Mouse (Mus musculus) cerebellum, postnatal 36 days (tissue): ENCODE results near the gene Itih3.

ENCODE experiments used
- DNase-seq, 2 experiments: peaks; one replicate each; pipeline ENCODE4 v3.0.0; 2021 to 2022; ENCODE audit warnings: mixed read lengths in 2 of 2

Gene Itih3

GRCm38 (mm10) chr14:30923375-30924105, at the start of gene Itih3:
Itih3 (minus strand) TSS chr14:30923760.
- DNase-seq: peak; percentile 3 to 14

- DNase-seq: no peak
Measured at GRCm38 (mm10) chr14:30960366-30960765, 36.8 kb upstream of the Itih3 start.

- no peak for DNase-seq
Measured at GRCm38 (mm10) chr14:30959031-30959430, 35.5 kb upstream of the Itih3 start.

DNA sequence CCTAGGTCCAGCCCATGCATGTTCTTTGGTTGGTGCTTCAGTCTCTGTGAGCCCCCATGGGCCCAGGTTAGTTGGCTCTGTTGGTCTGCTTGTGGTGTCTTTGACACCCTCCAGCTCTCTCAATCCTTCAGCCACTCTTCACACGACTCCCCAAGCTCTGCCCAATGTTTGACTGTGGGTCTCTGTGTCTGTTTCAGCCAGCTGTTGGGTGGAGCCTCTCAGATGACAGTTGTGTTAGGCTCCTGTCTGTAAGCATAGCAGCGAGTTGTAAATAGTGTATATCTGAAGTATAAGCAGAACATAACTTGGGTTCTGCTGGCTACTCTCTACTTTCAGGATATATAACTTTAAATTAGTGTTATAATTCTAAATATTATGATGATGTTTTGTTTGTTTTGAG, 35.0 kb upstream of the Itih3 start:
- DNase-seq: no peak

- DNase-seq: peak; percentile 95 to 96
Measured at GRCm38 (mm10) chr14:30951154-30951825, 27.7 kb upstream of the Itih3 start, which contains the start of gene Nek4. Nek4 (plus strand) TSS chr14:30951377.

GRCm38 (mm10) chr14:30949986-30950385, 26.4 kb upstream of the Itih3 start:
- no peak for DNase-seq

GRCm38 (mm10) chr14:30944745-30945144, 21.2 kb upstream of the Itih3 start:
- no peak for DNase-seq

GRCm38 (mm10) chr14:30943860-30944674, 20.5 kb upstream of the Itih3 start:
- DNase-seq: peak; percentile 24 to 41

GRCm38 (mm10) chr14:30943038-30943437, 19.5 kb upstream of the Itih3 start, which contains the start of gene Itih1:
Itih1 (minus strand) TSS chr14:30943289.
- no peak for DNase-seq

DNA sequence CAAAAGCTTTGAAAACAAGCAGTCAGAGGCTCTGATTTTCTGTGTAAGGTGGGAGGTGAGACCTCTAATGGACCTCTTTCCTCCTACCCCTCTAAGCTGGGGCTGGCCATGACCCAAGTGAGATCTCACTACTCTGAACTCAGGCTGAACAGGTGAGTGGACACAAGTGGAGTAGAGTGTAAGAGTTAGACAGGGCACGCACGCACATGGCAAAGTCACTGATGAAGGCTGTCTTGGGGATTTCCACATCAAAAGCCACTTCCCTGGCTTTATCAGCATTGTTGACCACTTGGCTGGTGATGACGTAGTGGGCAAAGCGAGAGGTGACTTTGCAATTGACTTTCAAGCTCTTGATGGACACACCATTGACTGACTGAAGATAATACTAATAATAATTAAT, 18.7 kb upstream of the Itih3 start:
- no peak for DNase-seq

DNA sequence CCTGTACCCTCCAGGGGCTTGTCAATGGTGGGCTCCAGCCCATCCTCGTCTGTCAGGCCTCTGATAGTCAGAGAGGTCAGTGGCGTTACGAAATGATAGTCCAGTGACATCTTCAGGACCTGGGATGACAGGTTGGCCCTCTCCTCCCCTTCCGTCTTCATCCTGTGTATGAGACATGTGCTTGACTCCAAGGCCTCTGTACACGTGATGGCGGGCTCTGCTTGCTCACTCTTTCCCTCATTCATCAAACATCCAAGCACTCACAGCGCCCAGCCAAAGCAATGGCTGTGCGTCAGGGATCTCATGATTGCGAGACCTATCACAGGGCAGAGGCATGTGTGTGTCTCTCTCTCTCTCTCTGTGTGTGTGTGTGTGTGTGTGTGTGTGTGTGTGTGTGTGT, 9.8 kb upstream of the Itih3 start:
- no peak for DNase-seq

DNA sequence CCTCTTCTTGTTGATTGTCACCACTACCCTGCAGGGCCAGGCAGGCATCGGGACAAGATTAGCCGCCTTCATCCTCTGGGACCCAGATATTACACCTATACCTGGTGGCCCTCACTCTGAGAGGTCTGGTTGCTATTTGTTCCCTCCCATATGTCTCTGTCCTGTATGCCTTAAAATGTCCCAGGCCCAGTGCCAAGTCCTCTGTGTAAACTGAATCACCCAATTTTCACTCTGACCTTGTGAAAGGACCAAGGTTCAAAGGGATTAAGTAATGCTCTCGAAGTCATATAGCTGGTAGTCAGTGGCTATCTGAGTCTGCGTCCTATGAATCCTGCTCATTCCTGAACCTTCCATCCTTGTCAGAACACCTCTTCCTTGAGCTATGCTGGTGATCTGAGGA, 6.8 kb upstream of the Itih3 start:
- DNase-seq: no peak

- no peak for DNase-seq
Measured at GRCm38 (mm10) chr14:30925492-30925891, 1.9 kb upstream of the Itih3 start.

GRCm38 (mm10) chr14:30922053-30922670, 1.4 kb downstream of the Itih3 start:
- DNase-seq: no peak

DNA sequence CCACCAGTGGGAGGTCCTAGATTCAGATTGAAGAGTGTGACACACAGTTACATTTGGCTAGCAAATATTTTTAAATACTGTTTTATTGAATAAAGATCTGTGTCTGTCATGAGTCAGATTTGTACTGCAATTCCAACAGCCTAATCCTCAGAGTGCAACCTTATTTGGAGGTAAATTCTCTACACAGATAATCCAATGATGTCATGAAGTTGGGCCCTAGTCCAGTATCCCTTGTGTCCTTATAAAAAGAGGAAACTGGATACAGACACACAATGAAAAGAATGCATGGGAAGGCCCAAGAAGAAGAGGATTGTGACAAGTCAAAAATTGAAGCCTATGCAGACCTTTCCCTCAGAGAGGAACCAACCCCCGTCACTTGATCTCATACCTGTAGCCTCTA, 7.0 kb downstream of the Itih3 start:
- no peak for DNase-seq

DNA sequence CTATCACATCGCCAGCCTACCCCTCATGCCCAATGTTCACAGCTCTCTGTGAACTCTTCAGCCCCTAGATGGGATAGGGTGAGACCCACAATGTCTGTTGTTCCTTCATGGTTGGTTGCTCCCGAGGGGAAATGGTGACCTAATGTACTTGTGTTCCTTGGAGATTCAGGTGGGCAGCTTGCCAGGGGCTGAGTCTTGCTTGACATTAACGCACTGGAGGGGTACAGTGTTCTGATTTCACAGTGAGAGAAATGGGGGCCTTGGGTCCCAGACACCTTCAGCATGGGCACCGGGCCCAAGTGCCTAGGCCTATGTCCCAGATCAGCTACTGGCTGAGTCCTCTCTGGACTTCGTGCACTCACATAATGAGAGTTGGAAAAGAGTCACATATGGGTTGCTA, 10.2 kb downstream of the Itih3 start:
- no peak for DNase-seq

DNA sequence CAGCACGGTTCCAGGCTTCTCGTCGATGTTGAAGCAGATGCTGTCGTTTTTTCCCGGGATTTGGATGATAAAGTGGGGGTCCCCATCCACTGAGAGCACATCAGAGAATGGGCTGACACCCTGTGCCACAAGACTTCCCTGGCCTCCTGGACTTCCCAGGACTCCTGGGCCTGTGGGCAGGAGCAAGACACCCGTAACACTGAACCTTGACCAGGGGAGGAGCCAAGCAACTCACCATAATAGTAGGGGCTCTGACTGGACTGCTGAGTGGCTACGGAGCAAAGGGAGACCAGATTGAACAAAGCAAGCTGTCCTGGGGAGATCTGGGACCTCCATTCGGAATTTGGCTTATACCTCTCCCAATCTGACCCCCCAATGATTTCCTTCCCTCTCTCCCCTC, 10.9 kb downstream of the Itih3 start:
- DNase-seq: no peak

GRCm38 (mm10) chr14:30911141-30911540, 12.4 kb downstream of the Itih3 start:
- DNase-seq: no peak

- no peak for DNase-seq
Measured at GRCm38 (mm10) chr14:30907814-30908265, 15.7 kb downstream of the Itih3 start.

DNA sequence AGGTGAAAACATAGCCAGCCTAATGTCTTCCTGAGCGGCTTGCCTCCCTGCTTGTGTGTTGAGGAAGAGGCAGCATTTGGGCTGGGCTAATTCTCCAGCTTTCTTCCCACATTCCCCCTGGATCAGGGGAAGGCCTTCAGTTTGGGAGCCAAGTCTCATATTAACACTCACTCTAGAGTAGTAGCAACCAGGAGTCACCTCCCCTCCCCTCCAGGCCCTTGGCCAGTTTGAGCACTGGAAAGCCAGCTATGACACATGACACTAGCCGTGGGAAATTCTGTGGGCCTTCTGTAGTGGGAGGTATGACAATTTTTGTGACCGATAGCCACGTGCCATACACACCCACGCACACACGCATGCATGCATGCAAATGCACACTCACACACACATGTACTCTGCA, 17.6 kb downstream of the Itih3 start:
- DNase-seq: no peak

DNA sequence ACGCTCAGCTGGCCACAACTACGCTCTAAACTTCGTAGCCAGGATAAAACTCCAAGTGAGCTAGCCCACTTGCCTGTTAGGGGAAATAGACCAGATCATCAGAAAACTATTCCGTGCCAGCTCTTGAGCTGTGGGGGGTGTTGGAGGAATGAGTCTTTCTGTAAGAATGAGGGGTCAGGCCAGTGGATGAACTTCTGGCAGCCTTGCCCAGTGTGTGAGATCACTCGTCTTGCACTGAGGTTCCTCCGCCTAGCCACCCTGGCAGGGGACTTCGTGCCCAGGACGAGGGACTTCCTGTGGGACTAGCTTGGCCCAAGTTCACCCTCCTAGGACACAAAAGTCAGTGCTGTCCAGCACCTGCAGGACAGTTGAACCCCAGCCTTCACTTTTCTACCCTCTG, 19.3 kb downstream of the Itih3 start:
- DNase-seq: no peak

DNA sequence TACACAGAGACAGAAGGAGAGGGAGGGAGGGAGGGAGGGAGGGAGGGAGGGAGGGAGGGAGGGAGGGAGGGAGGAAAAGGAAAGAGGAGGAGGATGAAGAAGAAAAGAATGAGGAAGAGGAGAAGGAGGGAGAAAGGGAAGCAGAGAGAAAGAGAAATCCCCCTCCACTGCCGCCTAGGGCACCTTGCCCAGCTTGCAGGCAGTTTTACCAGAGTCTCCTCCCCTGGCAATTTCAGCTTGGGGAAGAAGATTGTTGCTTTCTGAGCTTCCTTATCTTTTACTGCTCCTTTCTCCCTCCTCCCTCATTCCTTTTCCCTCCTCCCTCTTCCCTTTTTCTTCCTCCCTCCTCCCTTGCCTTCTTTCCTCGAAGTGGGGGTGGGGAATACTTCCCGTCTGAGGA, 20.5 kb downstream of the Itih3 start:
- DNase-seq: no peak

GRCm38 (mm10) chr14:30902628-30903027, 20.9 kb downstream of the Itih3 start:
- DNase-seq: no peak
